Mouse (Mus musculus) adrenal gland (tissue): ENCODE results near the gene Cylc1.

Source experiments
- intact Hi-C: fragments of 180-260 bp; cut with DNase I; formaldehyde crosslinking; loops from one replicate; pipeline ENCODE4 v1.15.1; 2025
- long read RNA-seq, 2 experiments: library from polyadenylated mRNA; unstranded; transcript quantifications; one replicate each; pipeline ENCODE4 v2.0.0; 2020; ENCODE audit warnings: borderline replicate concordance in 1 of 2; ENCODE audit not compliant: insufficient replicate concordance in 1 of 2

Gene Cylc1
- long read RNA-seq, experiment 1, result 0 reads
- long read RNA-seq, experiment 2, result 0 reads

DNA sequence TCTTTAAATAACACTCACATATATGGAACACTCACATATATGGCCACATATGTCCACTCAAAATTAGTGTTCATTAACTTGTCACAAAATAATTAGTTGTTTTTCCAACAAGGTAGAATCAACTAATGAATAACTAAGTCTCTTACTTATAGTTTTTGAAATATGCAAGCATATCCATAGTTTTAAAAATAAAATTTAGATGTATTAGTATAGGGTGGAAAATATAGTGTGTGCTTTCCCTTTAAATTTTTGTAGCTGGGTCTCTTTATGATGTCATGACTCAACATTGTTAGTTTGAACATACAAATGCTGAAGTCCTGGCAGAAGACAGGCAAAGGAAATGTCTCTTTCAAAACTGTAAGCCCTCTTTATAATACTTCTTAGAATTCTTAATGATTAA is at the start of gene Cylc1:
TSS of gene Cylc1 (plus strand) at position 301 of the 400 bp plus-strand sequence.
- intact Hi-C loops, result no loop called here

DNA sequence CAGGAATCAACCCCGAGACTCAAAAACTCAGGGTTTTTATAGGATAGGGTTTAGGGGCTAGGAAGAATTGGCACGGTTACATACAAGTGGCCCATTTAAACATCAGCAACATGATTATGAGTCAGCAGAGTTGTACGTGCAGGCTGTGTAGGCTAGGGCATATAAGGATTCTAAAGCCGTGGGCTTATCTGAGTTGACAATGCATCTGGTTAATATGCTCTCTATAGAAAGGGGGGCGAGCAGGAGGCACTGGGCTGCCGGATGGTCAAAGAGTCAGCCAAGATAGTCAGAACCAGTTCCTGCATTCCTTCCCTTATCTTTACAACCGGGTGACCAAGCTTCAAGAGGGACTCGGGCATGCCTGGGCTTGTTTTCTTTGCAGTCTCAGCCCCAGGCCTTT is 31.5 kb upstream of the Cylc1 start:
- intact Hi-C loops, result no loop called here

DNA sequence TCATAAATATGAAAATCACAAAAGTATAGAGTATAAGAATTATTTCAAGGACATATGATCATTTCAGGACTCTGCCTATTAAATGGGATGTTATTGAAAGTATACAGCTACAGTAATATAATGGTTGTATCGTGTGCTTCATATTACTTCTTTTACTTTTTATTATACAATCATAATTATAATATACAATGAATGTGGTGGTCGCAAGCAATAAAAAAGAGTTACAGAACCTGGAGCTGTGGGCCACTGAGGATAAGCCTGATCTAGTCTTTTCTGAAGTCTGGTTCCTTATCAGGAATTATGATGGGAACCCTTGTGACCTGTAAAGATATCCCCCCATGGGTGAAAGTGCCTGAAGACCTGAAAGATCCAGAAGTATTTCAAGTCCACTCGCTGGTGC is 57.8 kb downstream of the Cylc1 start, which contains the start of gene Gm10112:
TSS of gene Gm10112 (plus strand) at position 301 of the 400 bp plus-strand sequence.
- intact Hi-C loops, result no loop called here
